Mouse (Mus musculus) liver, postnatal 0 days (tissue): ENCODE measurements at regions not wholly inside any gene's neighbourhood (a gene's known extent, or its start where the extent isn't known, plus 50 kb on each side); places are given as distances from the start of the nearest gene placed in this dataset.

Experiments used
- ATAC-seq: fragments of 200-750 bp; cut with Nextera tagmentation; 2 replicates; pipeline ENCODE4 v1.8.0; 2017; ENCODE audit warnings: mild to moderate bottlenecking, moderate library complexity
- DNase-seq: peaks from one replicate; pipeline ENCODE4 v3.0.0-alpha.2; 2016
- H3K27ac ChIP-seq: fragments of 300-500 bp; sonication (generic); 2 replicates; pipeline ENCODE4 v1.5.1; 2014; ENCODE audit warnings: antibody characterized with exemption, moderate library complexity, mild to moderate bottlenecking, low read depth
- H3K27me3 ChIP-seq: fragments of 300-500 bp; sonication (generic); 2 replicates; pipeline ENCODE4 v1.6.1; 2014; ENCODE audit warnings: low read length, control low read depth, mixed read lengths; ENCODE audit not compliant: insufficient read depth
- H3K36me3 ChIP-seq: fragments of 300-500 bp; sonication (generic); replicated peaks from 2 replicates; pipeline ENCODE4 v1.6.1; 2014; ENCODE audit warnings: mild to moderate bottlenecking, control low read depth, low read length, moderate library complexity, mixed read lengths; ENCODE audit not compliant: insufficient read depth
- H3K4me1 ChIP-seq: fragments of 300-500 bp; sonication (generic); 2 replicates; pipeline ENCODE4 v1.6.1; 2014; ENCODE audit warnings: antibody characterized with exemption, mild to moderate bottlenecking, control low read depth; ENCODE audit not compliant: insufficient read depth
- H3K4me2 ChIP-seq: fragments of 300-500 bp; sonication (generic); 2 replicates; pipeline ENCODE4 v1.6.1; 2014; ENCODE audit warnings: low read depth, mild to moderate bottlenecking, low read length, moderate library complexity, mixed read lengths
- H3K4me3 ChIP-seq: fragments of 300-500 bp; sonication (generic); 2 replicates; pipeline ENCODE4 v1.5.1; 2014; ENCODE audit warnings: low read depth, low read length
- H3K9ac ChIP-seq: fragments of 300-500 bp; sonication (generic); replicated peaks from 2 replicates; pipeline ENCODE4 v1.6.1; 2014; ENCODE audit warnings: mild to moderate bottlenecking, moderate library complexity
- H3K9me3 ChIP-seq: fragments of 300-500 bp; sonication (generic); 2 replicates; pipeline ENCODE4 v1.6.1; 2016; ENCODE audit warnings: mild to moderate bottlenecking, control low read depth, low read length, mixed read lengths
- CTCF ChIP-seq: sonication (generic); IDR thresholded peaks from 2 replicates; pipeline ENCODE4 v1.5.1; 2016; ENCODE audit warnings: antibody characterized with exemption, low read depth
- EP300 ChIP-seq: IDR thresholded peaks from 2 replicates; pipeline ENCODE4 v1.6.1; 2016; ENCODE audit warnings: antibody characterized with exemption, low read depth, mild to moderate bottlenecking
- WGBS: fragments of 180-500 bp; shearing (Covaris S2); extraction: QIAGEN DNeasy Blood & Tissue Kit; methylation state at CpG from one replicate; pipeline ENCODE4 v1.1.7; 2014; ENCODE audit not compliant: insufficient replicate concordance; 5-methylcytosine and 5-hydroxymethylcytosine counted together

GRCm38 (mm10) chr13:57089381-57090075, 193.7 kb upstream of the Trpc7 start:
- Histone ChIP-seq H3K4me3 (no peak overlapping the region), H3K36me3 (no peaks in the 10 kb centered on the region), H3K27ac (no peak overlapping the region), H3K27me3 (no peaks in the 10 kb centered on the region), H3K4me2 (no peak overlapping the region), H3K9me3 (no peaks in the 10 kb centered on the region), H3K4me1 (no peaks in the 10 kb centered on the region), H3K9ac (no peak overlapping the region)
- ATAC-seq (no peak), DNase-seq (no peak)
- TF ChIP-seq CTCF (no peak), EP300 (no peak)
- 76% methylated on average over 13 of the region's 13 CpGs for WGBS

GRCm38 (mm10) chr13:57087966-57088365, 192.2 kb upstream of the Trpc7 start:
- Histone ChIP-seq H3K4me2 (no peak overlapping the region), H3K4me1 (no peaks in the 10 kb centered on the region), H3K9ac (no peak overlapping the region), H3K9me3 (no peaks in the 10 kb centered on the region), H3K36me3 (no peaks in the 10 kb centered on the region), H3K27ac (no peak overlapping the region), H3K27me3 (no peaks in the 10 kb centered on the region), H3K4me3 (no peak overlapping the region)
- DNase-seq (no peak), ATAC-seq (no peak)
- TF ChIP-seq CTCF (no peak), EP300 (no peak)
- 75% methylated on average over 6 of the region's 6 CpGs for WGBS

GRCm38 (mm10) chr13:57087398-57087797, 191.6 kb upstream of the Trpc7 start:
- no peaks in the 10 kb centered on the region for H3K36me3 ChIP-seq
- no peak overlapping the region for H3K4me2 ChIP-seq
- H3K9me3 ChIP-seq = no peaks in the 10 kb centered on the region
- no peak overlapping the region for H3K9ac ChIP-seq
- no peak for ATAC-seq
- H3K4me3 ChIP-seq = no peak overlapping the region
- no peaks in the 10 kb centered on the region for H3K4me1 ChIP-seq
- 70% methylated on average over 5 of the region's 5 CpGs for WGBS
- no peaks in the 10 kb centered on the region for H3K27me3 ChIP-seq
- TF ChIP-seq EP300 = no peak
- no peak for TF ChIP-seq CTCF
- no peak overlapping the region for H3K27ac ChIP-seq
- DNase-seq = no peak

GRCm38 (mm10) chr13:57083751-57084150, 188.0 kb upstream of the Trpc7 start:
- WGBS = 69% methylated on average over 5 of the region's 5 CpGs
- no peak overlapping the region for H3K4me2 ChIP-seq

GRCm38 (mm10) chr13:57070479-57070878, 174.7 kb upstream of the Trpc7 start:
- WGBS = 69% methylated on average over 5 of the region's 5 CpGs
- Histone ChIP-seq H3K36me3 (no peaks in the 10 kb centered on the region), H3K27ac (no peak overlapping the region), H3K9me3 (no peaks in the 10 kb centered on the region), H3K27me3 (no peaks in the 10 kb centered on the region), H3K9ac (no peak overlapping the region), H3K4me3 (no peak overlapping the region), H3K4me1 (no peaks in the 10 kb centered on the region), H3K4me2 (no peak overlapping the region)
- no peak for TF ChIP-seq CTCF
- TF ChIP-seq EP300 = no peak
- no peak for ATAC-seq
- no peak for DNase-seq

More at GRCm38 (mm10) chr13:57083751-57084150, 188.0 kb upstream of the Trpc7 start:
- Histone ChIP-seq H3K27me3 (no peaks in the 10 kb centered on the region), H3K9me3 (no peaks in the 10 kb centered on the region), H3K4me3 (no peak overlapping the region), H3K27ac (no peak overlapping the region), H3K9ac (no peak overlapping the region), H3K4me1 (no peaks in the 10 kb centered on the region), H3K36me3 (no peaks in the 10 kb centered on the region)
- DNase-seq = no peak
- TF ChIP-seq EP300 = no peak
- TF ChIP-seq CTCF = no peak
- ATAC-seq = no peak

GRCm38 (mm10) chr13:57061656-57062055, 165.9 kb upstream of the Trpc7 start:
- DNase-seq (no peak), ATAC-seq (no peak)
- no peaks in the 10 kb centered on the region for H3K27me3 ChIP-seq
- H3K9ac ChIP-seq = no peak overlapping the region
- H3K36me3 ChIP-seq = no peaks in the 10 kb centered on the region
- WGBS = 75% methylated on average over 9 of the region's 9 CpGs
- no peak overlapping the region for H3K27ac ChIP-seq
- no peak overlapping the region for H3K4me2 ChIP-seq
- no peak overlapping the region for H3K4me3 ChIP-seq
- no peaks in the 10 kb centered on the region for H3K4me1 ChIP-seq
- no peaks in the 10 kb centered on the region for H3K9me3 ChIP-seq
- TF ChIP-seq CTCF (no peak), EP300 (no peak)

GRCm38 (mm10) chr13:57061074-57061473, 165.3 kb upstream of the Trpc7 start:
- H3K4me2 ChIP-seq = no peak overlapping the region
- no peaks in the 10 kb centered on the region for H3K36me3 ChIP-seq
- no peaks in the 10 kb centered on the region for H3K27me3 ChIP-seq
- no peak for ATAC-seq
- no peak overlapping the region for H3K9ac ChIP-seq
- WGBS = 78% methylated on average over 7 of the region's 7 CpGs
- H3K9me3 ChIP-seq = no peaks in the 10 kb centered on the region
- TF ChIP-seq EP300 = no peak
- TF ChIP-seq CTCF = no peak
- H3K4me3 ChIP-seq = no peak overlapping the region
- H3K27ac ChIP-seq = no peak overlapping the region
- no peaks in the 10 kb centered on the region for H3K4me1 ChIP-seq
- DNase-seq = no peak
